Mouse (Mus musculus): ENCODE results near the gene 1810024B03Rik. TPM values are rescaled to one million over a fixed set of nuclear protein-coding genes. Genes with fewer than 3 reads are reported as not detected.
"Not testable (repeated sequence)": the region's sequence is repeated elsewhere in the genome, so short reads cannot be mapped to it uniquely, and the experiment has no call there.

Gene 1810024B03Rik
- polyA plus RNA-seq, 1 experiment from 2014 or later: 1.8 TPM

- not testable (repeated sequence) for H3K27ac ChIP-seq (ENCODE audit: low read depth, low read length); H3K4me1 ChIP-seq (ENCODE audit: control insufficient read depth, insufficient read depth, low read length); H3K9ac ChIP-seq (ENCODE audit: low read depth, low read length); H3K27me3 ChIP-seq (ENCODE audit: control insufficient read depth, insufficient read depth, low read length); H3K9me3 ChIP-seq (replicated peaks; ENCODE audit: control insufficient read depth, low read length); ATAC-seq (replicated peaks; ENCODE audit: insufficient number of reproducible peaks, low FRiP score, low TSS enrichment); H3K4me2 ChIP-seq; H3K4me3 ChIP-seq (ENCODE audit: low read depth, low read length); H3K36me3 ChIP-seq (ENCODE audit: control insufficient read depth, insufficient read depth, low read length)
- 83% methylated on average over 4 of the region's 4 CpGs for whole genome bisulfite sequencing (ENCODE audit: insufficient replicate concordance)
Observed at GRCm38 (mm10) chr2:127205936-127206335, 2.1 kb downstream of the 1810024B03Rik start.

- 26% methylated on average over 3 of the region's 3 CpGs for WGBS (ENCODE audit: insufficient replicate concordance)
Observed at GRCm38 (mm10) chr2:127204932-127205331, 3.1 kb downstream of the 1810024B03Rik start.

GRCm38 (mm10) chr2:127189574-127189973 lies 18.5 kb downstream of the 1810024B03Rik start:
- H3K9ac ChIP-seq (ENCODE audit: low read depth, low read length): no peak overlapping the region
- no peak overlapping the region for H3K4me3 ChIP-seq (ENCODE audit: low read depth, low read length)
- H3K27me3 ChIP-seq (ENCODE audit: control insufficient read depth, insufficient read depth, low read length): no peaks in the 10 kb centered on the region; the same call in 1 of the 2 replicates
- H3K36me3 ChIP-seq (ENCODE audit: control insufficient read depth, insufficient read depth, low read length): no peaks in the 10 kb centered on the region
- H3K4me1 ChIP-seq (ENCODE audit: control insufficient read depth, insufficient read depth, low read length): no peaks in the 10 kb centered on the region
- H3K4me2 ChIP-seq: no peak overlapping the region
- no peak overlapping the region for H3K27ac ChIP-seq (ENCODE audit: low read depth, low read length)
- no peaks in the 10 kb centered on the region for H3K9me3 ChIP-seq (replicated peaks; ENCODE audit: control insufficient read depth, low read length)
- ATAC-seq (replicated peaks; ENCODE audit: insufficient number of reproducible peaks, low FRiP score, low TSS enrichment): no peak

More at GRCm38 (mm10) chr2:127204932-127205331, 3.1 kb downstream of the 1810024B03Rik start:
- Histone ChIP-seq H3K9me3 (replicated peaks; ENCODE audit: control insufficient read depth, low read length) (no peaks in the 10 kb centered on the region), H3K9ac (ENCODE audit: low read depth, low read length) (no peak overlapping the region), H3K4me1 (ENCODE audit: control insufficient read depth, insufficient read depth, low read length) (peaks cover 4% of the 10 kb centered on the region), H3K27me3 (ENCODE audit: control insufficient read depth, insufficient read depth, low read length) (no peaks in the 10 kb centered on the region), H3K4me2 (no peak overlapping the region), H3K36me3 (ENCODE audit: control insufficient read depth, insufficient read depth, low read length) (peaks cover 5% of the 10 kb centered on the region; the same call in 1 of the 2 replicates), H3K4me3 (ENCODE audit: low read depth, low read length) (no peak overlapping the region), H3K27ac (ENCODE audit: low read depth, low read length) (no peak overlapping the region)
- ATAC-seq (replicated peaks; ENCODE audit: insufficient number of reproducible peaks, low FRiP score, low TSS enrichment): no peak

GRCm38 (mm10) chr2:127182598-127183381 lies 25.3 kb downstream of the 1810024B03Rik start:
- Histone ChIP-seq H3K4me2 (peak overlapping the region; percentile 85), H3K36me3 (ENCODE audit: control insufficient read depth, insufficient read depth, low read length) (no peaks in the 10 kb centered on the region), H3K9ac (ENCODE audit: low read depth, low read length) (peak overlapping the region; percentile 91), H3K27ac (ENCODE audit: low read depth, low read length) (peak overlapping the region; percentile 86), H3K27me3 (ENCODE audit: control insufficient read depth, insufficient read depth, low read length) (no peaks in the 10 kb centered on the region; the same call in 1 of the 2 replicates), H3K4me3 (ENCODE audit: low read depth, low read length) (peak overlapping the region; percentile 72), H3K9me3 (replicated peaks; ENCODE audit: control insufficient read depth, low read length) (no peaks in the 10 kb centered on the region), H3K4me1 (ENCODE audit: control insufficient read depth, insufficient read depth, low read length) (no peaks in the 10 kb centered on the region)
- 2% methylated on average over 17 of the region's 17 CpGs for WGBS (ENCODE audit: insufficient replicate concordance)
- ATAC-seq (replicated peaks; ENCODE audit: insufficient number of reproducible peaks, low FRiP score, low TSS enrichment): peak; percentile 98

- ATAC-seq (replicated peaks; ENCODE audit: insufficient number of reproducible peaks, low FRiP score, low TSS enrichment); H3K4me2 ChIP-seq; H3K4me1 ChIP-seq (ENCODE audit: control insufficient read depth, insufficient read depth, low read length); H3K27ac ChIP-seq (ENCODE audit: low read depth, low read length); H3K36me3 ChIP-seq (ENCODE audit: control insufficient read depth, insufficient read depth, low read length); H3K9ac ChIP-seq (ENCODE audit: low read depth, low read length); H3K9me3 ChIP-seq (replicated peaks; ENCODE audit: control insufficient read depth, low read length); H3K4me3 ChIP-seq (ENCODE audit: low read depth, low read length); H3K27me3 ChIP-seq (ENCODE audit: control insufficient read depth, insufficient read depth, low read length): not testable (repeated sequence)
- WGBS (ENCODE audit: insufficient replicate concordance): 9% methylated on average over 1 of the region's 1 CpGs
Observed at GRCm38 (mm10) chr2:127166261-127166660, 41.8 kb downstream of the 1810024B03Rik start.

- Histone ChIP-seq H3K4me2 (no peak overlapping the region), H3K9ac (ENCODE audit: low read depth, low read length) (no peak overlapping the region), H3K4me3 (ENCODE audit: low read depth, low read length) (no peak overlapping the region), H3K36me3 (ENCODE audit: control insufficient read depth, insufficient read depth, low read length) (no peaks in the 10 kb centered on the region), H3K27me3 (ENCODE audit: control insufficient read depth, insufficient read depth, low read length) (no peaks in the 10 kb centered on the region), H3K9me3 (replicated peaks; ENCODE audit: control insufficient read depth, low read length) (no peaks in the 10 kb centered on the region), H3K4me1 (ENCODE audit: control insufficient read depth, insufficient read depth, low read length) (no peaks in the 10 kb centered on the region), H3K27ac (ENCODE audit: low read depth, low read length) (no peak overlapping the region)
- no peak for ATAC-seq (replicated peaks; ENCODE audit: insufficient number of reproducible peaks, low FRiP score, low TSS enrichment)
- 47% methylated on average over 4 of the region's 4 CpGs for WGBS (ENCODE audit: insufficient replicate concordance)
Observed at GRCm38 (mm10) chr2:127165675-127166074, 42.4 kb downstream of the 1810024B03Rik start.

- H3K4me2 ChIP-seq: no peak overlapping the region
- WGBS (ENCODE audit: insufficient replicate concordance): 65% methylated on average over 3 of the region's 3 CpGs
Observed at GRCm38 (mm10) chr2:127145699-127146098, 62.4 kb downstream of the 1810024B03Rik start.

GRCm38 (mm10) chr2:127143158-127144063 lies 64.7 kb downstream of the 1810024B03Rik start, which contains the start of gene Itpripl1:
Gene Itpripl1, minus strand, starts transcription at chr2:127143442.
- H3K4me3 ChIP-seq (ENCODE audit: low read depth, low read length): peak within 1 kb of the TSS; percentile 62
- peak within 1 kb of the TSS; percentile 94 for H3K4me2 ChIP-seq
- peaks cover 14% of the 10 kb centered on the region for H3K36me3 ChIP-seq (ENCODE audit: control insufficient read depth, insufficient read depth, low read length)
- no peak within 1 kb of the TSS; the same call in 1 of the 2 replicates for H3K27ac ChIP-seq (ENCODE audit: low read depth, low read length)
- H3K9ac ChIP-seq (ENCODE audit: low read depth, low read length): peak within 1 kb of the TSS; percentile 78
- ATAC-seq (replicated peaks; ENCODE audit: insufficient number of reproducible peaks, low FRiP score, low TSS enrichment): peak; percentile 94
- H3K27me3 ChIP-seq (ENCODE audit: control insufficient read depth, insufficient read depth, low read length): no peaks in the 10 kb centered on the region; the same call in 1 of the 2 replicates
- H3K9me3 ChIP-seq (replicated peaks; ENCODE audit: control insufficient read depth, low read length): no peaks in the 10 kb centered on the region
- WGBS (ENCODE audit: insufficient replicate concordance): 3% methylated on average over 31 of the region's 31 CpGs
- H3K4me1 ChIP-seq (ENCODE audit: control insufficient read depth, insufficient read depth, low read length): peaks cover 8% of the 10 kb centered on the region

More at GRCm38 (mm10) chr2:127145699-127146098, 62.4 kb downstream of the 1810024B03Rik start:
- Histone ChIP-seq H3K27ac (ENCODE audit: low read depth, low read length) (no peak overlapping the region), H3K4me3 (ENCODE audit: low read depth, low read length) (no peak overlapping the region), H3K36me3 (ENCODE audit: control insufficient read depth, insufficient read depth, low read length) (peaks cover 8% of the 10 kb centered on the region; the same call in 1 of the 2 replicates), H3K9ac (ENCODE audit: low read depth, low read length) (no peak overlapping the region), H3K4me1 (ENCODE audit: control insufficient read depth, insufficient read depth, low read length) (peaks cover 8% of the 10 kb centered on the region), H3K9me3 (replicated peaks; ENCODE audit: control insufficient read depth, low read length) (0 out of 2 replicates have a peak, but pooled peaks cover 2% of the 10 kb centered on the region), H3K27me3 (ENCODE audit: control insufficient read depth, insufficient read depth, low read length) (no peaks in the 10 kb centered on the region; the same call in 1 of the 2 replicates)
- no peak for ATAC-seq (replicated peaks; ENCODE audit: insufficient number of reproducible peaks, low FRiP score, low TSS enrichment)
